Mouse (Mus musculus): ENCODE data around the gene Ppp1r9b. TPM values are rescaled to one million over a fixed set of nuclear protein-coding genes. Genes with fewer than 3 reads are reported as not detected.

Ppp1r9b gene
- total RNA-seq, 2 experiments from 2014 or later = 45.5 to 52.6 TPM

DNA sequence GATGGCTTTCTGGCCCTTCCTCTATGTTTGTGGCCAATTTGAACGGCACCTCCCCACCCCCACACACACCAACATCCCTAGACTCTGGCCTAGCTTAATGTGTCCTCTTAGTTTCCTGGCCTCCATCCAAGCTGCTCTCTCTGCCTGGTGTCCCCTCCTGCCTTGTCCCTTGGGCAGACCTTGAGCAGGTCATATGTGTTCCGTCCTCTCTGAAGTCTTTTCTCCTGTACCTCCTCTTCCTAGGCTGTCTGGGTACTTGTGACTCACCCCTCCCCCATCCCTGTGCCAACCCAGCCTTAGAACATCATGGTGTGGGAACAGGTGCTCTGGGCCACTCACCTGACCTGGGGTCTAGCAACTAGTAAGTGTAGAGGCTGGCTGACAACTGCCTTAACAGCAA lies 15.9 kb upstream of the Ppp1r9b start:
- no peak for DNase-seq (ENCODE audit: low spot score)
- intact Hi-C loops (cut with DNase I) = no loop called here

- intact Hi-C loops (cut with DNase I) = no loop called here
- no peak for DNase-seq (ENCODE audit: low spot score)
Observed at GRCm38 (mm10) chr11:94976199-94976598, 14.6 kb upstream of the Ppp1r9b start, which contains the start of gene Sgca. Gene Sgca, minus strand, starts transcription at chr11:94976327.

DNA sequence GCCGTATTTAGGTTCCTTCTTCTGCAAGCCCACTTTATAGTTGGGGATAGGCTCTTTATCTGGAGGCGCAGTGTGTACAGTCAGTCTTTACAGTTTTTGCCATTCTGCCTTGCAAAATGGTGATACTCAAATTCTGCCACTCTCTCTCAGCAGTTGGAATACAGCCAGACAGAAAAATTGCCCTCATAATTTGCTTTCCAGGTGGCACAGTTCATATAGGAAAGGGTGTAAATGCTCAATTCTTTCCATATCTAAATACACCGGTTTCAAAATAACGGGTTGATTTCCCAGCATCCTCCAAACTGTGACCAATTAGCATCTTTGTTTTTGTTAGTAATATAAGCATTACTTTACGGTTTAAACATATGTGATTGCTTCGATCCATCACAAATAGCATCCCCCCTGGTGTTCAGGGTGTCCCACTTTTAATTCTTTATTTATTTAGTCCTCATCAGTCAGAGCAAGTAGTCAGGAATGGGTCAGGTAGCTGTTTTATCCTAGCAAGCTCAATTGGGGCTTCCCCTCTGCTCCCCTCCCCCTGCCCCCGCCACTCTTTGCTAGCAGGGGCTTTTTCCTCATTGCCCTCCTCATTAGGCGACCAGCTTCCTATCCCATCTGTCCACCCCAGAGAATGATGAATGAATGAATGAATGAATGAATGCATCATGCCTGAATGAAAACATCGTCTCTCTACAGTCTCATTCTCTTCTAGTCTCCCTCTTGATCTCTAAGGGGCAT lies 12.5 kb upstream of the Ppp1r9b start:
- no peak for DNase-seq (ENCODE audit: low spot score)
- intact Hi-C loops (cut with DNase I) = loop anchor here (2.0 kb wide), 1 partner anchor 14 kb away; no protein-coding TSS in a partner anchor

DNA sequence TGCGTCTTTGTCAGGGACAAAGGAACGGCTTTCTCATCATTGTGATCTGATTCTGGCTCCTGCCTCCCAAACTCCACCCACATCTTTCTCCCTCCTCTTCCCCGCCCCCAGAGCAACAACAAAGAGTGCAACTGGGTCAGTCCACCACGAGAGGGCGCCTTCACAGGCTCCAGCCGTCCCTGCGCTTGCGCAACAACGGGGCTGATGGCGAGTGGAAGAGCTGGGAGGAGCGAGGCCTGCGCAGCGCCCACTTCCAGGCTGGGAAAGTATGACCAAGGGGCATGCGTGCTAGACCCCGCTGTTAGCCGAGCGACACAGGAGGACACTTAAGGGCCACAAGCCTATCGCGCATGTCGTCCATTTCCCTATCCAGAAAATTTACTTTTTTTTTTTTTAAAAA lies 11.9 kb upstream of the Ppp1r9b start:
- intact Hi-C loops (cut with DNase I) = loop anchor here (1.0 to 2.0 kb wide), 2 partner anchors 14 to 21 kb away; no protein-coding TSS in a partner anchor
- DNase-seq (ENCODE audit: low spot score) = peak; percentile 94

DNA sequence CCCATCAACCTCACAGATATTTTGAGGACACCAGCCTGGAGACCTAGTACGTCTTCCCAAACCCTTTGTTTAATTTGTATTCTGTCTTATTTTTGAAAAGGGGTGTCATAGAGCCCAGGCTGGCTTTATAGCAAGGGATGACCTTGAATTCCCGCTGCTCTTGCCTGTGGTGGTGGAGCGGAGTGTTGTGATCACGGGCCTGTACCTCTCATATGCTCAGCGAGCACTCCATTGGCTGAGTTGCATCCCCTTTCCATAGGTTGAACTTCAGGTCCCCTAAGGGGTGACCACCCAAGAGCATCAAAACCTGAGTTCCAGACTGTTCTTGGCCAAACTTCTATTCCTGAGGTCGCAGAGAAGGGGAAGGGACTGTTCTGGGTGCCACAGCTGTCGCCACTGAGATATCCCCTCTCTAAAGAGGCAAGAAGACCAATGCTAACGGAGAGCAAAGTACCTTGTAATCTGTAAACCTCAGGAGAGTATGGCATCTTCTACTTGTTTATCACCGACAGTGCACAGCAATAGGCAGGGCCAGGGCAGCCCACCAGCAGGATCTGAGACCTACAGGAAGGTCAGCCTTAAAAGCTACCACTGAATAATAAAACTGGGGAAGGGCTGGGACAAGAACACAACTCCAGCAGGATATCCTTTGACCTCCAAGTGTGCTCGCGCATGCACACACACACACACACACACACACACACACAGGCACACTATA lies 11.2 kb upstream of the Ppp1r9b start:
- DNase-seq (ENCODE audit: low spot score) = no peak
- intact Hi-C loops (cut with DNase I) = loop anchor here (1.0 to 2.0 kb wide), 2 partner anchors 13 to 21 kb away; no protein-coding TSS in a partner anchor

- no peak for DNase-seq (ENCODE audit: low spot score)
- intact Hi-C loops (cut with DNase I) = no loop called here
Observed at GRCm38 (mm10) chr11:94985140-94985539, 5.7 kb upstream of the Ppp1r9b start.

DNA sequence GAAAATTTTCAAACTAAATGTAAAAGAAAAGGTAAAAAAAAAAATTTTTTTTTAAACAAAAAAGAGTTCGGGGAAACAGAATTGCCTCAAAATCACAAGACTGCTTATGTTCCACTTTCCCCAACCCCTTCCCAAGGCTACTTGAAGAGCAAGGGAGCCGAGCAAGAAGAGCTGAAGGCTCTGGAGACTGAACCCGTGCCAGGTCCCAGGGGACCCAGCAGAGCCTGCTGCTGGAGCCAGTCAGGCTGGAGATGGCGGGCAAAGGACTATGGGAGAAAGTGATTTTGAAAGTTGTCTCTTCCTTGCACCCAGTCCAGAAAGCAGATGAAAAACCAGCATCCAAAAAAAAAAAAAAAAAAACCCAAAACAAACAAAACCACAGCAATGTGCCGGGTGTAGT lies 5.0 kb upstream of the Ppp1r9b start:
- intact Hi-C loops (cut with DNase I) = no loop called here
- DNase-seq (ENCODE audit: low spot score) = no peak

DNA sequence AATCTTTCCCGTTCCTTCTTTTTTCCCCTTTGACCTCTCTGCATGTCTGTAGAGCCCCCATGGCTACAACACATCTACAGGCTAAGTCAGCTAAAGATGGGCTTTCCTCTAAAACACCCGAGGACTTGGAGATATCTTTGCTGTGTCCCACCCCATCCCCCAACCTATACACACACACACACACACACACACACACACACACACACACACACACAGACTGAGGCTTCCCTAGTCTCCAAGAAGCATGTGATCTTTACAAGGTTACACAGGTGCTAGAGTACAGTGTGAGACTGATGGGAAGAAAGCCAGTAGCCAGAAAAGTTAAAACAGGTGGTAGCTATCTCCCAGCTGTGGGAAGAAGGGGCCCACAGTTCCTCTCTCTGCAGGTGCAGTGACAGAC lies 4.4 kb upstream of the Ppp1r9b start:
- intact Hi-C loops (cut with DNase I) = no loop called here
- no peak for DNase-seq (ENCODE audit: low spot score)

DNA sequence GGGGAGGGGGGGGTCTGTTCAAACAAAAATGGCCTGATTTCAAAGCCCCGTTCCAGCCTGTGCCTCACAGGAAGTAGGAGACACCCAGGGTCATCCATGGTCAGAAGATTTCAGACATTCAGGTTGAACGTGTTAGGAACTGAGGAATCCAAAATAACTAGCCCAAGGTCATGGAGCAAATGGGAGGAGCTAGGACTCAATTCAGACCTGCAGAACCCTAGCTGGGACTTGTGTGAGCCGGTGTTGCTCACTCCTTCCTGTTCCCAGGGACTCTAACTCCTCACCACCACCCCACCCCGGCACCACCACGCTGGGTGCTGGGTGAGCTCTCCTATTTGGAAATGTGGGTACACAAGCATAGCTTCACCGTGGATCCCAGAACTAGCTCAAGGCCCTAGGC lies 3.5 kb upstream of the Ppp1r9b start:
- intact Hi-C loops (cut with DNase I) = no loop called here
- DNase-seq (ENCODE audit: low spot score) = no peak

GRCm38 (mm10) chr11:94987851-94988250 lies 3.0 kb upstream of the Ppp1r9b start:
- no peak for DNase-seq (ENCODE audit: low spot score)
- intact Hi-C loops (cut with DNase I) = no loop called here

DNA sequence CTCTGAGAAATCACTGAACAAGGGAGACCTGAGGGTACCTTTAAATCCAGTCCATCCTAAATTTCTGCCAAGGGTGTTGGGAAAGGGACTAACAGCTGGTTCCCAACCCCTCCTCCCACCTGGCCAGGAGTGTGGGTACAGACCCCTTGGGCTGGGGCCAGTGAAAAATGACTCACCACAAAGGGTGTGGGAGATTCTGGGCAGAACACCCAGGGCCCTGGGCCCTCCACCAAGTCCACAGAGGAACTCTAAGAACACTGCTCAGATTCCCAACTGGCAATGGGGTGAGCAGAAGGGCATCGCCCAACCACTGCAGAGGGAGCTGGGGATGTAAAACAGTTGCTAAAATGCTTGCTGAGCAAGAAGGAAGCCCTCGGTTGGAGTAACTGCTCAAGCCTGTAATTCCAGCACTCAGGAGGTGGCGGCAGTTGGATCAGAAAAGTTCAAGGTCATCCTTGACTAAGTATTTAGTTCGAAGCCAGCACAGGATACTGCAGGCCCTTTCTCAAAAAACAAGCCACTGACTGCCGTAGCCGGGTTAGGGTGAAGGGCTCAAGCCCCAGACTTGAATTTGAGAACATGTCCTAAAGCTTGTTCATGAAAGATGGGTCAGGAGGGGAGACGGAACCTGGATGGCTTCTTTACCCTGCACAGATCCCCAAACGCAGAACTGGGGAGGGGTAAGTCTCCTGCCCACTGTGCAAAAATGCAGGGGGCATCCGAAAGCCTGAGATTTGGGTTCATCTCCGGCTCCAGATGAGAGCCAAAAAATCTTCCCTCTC lies 1.9 kb upstream of the Ppp1r9b start:
- no peak for DNase-seq (ENCODE audit: low spot score)
- intact Hi-C loops (cut with DNase I) = no loop called here

- peak; percentile 74 for DNase-seq (ENCODE audit: low spot score)
- intact Hi-C loops (cut with DNase I) = no loop called here
Observed at GRCm38 (mm10) chr11:94989562-94990017, 1.2 kb upstream of the Ppp1r9b start.

DNA sequence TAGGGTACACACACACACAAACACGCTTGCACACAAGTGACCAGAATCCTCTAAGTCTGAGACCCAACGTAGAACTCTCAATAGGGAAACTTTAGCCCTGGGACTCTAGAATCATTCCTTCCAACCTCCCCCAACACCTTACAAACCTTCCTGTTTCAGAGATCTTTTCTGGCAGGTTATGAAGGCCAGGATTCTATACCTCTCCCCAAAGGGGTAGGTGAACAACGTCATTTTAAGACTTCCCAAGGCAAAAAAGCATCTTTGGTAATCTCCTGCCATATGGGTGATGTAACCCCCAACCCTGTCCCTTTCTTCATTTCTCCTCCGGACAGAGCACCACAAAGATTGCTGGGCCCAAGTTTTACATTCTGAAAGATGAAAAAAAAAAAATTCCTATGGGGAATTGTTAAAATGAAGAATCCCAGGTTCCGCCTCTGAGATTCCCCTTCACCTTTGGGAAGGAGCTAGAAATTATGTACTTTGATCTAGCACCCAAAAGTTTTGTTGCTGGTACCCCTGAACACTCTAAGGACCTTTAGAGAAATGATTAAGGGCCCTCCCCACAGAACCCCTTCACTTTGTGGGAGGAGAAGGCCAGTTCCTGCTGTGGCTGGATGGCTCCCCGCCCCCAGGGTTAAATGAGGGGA lies 610 bp upstream of the Ppp1r9b start:
- intact Hi-C loops (cut with DNase I) = no loop called here
- DNase-seq (ENCODE audit: low spot score) = no peak

- DNase-seq (ENCODE audit: low spot score) = no peak
- intact Hi-C loops (cut with DNase I) = loop anchor here (2.0 kb wide), 1 partner anchor 13 kb away; no protein-coding TSS in a partner anchor
Observed at GRCm38 (mm10) chr11:94991641-94992479, 1.0 kb downstream of the Ppp1r9b start.

GRCm38 (mm10) chr11:94992480-94992753 lies 1.6 kb downstream of the Ppp1r9b start:
- intact Hi-C loops (cut with DNase I) = loop anchor here (2.0 kb wide), 1 partner anchor 14 kb away; no protein-coding TSS in a partner anchor
- no peak for DNase-seq (ENCODE audit: low spot score)

DNA sequence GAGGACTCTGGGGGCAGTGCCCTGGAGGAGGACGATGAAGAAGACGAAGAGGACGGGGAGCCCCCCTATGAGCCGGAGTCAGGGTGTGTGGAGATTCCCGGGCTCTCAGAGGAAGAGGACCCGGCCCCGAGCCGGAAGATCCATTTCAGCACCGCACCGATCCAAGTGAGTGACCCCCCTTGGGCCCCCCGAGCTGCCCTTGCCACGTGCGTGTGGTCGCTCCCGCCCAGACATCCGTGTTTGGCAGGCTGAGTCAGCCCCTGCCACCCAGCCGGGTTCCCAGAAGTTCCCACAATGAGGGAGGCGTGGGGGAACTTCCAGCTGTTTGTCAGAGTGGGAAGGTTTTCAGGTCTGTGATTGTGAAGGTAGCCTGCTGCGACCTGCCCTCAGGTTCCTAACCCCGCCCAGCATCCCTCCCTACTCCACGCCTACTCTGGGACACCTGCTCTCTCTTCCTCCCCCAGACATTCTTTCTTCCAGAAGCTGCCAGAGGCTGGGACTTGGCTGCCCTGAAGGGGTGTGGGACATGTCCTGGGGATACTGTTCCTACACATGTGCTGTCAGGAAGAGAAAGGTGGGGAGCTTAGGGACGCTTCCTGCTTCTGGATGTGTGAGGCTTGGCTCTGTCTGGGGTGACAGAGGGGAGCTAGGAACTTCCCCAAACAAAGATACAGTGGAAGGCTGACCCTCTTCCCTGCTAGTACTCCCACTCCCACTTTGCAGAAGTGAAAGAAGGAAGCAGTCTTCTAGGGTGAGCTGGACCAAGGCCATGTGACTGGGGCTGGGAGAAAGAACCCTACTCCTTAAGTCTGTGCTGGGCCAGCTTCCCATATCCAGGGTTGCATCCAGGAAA lies 2.1 kb downstream of the Ppp1r9b start:
- DNase-seq (ENCODE audit: low spot score) = no peak

DNA sequence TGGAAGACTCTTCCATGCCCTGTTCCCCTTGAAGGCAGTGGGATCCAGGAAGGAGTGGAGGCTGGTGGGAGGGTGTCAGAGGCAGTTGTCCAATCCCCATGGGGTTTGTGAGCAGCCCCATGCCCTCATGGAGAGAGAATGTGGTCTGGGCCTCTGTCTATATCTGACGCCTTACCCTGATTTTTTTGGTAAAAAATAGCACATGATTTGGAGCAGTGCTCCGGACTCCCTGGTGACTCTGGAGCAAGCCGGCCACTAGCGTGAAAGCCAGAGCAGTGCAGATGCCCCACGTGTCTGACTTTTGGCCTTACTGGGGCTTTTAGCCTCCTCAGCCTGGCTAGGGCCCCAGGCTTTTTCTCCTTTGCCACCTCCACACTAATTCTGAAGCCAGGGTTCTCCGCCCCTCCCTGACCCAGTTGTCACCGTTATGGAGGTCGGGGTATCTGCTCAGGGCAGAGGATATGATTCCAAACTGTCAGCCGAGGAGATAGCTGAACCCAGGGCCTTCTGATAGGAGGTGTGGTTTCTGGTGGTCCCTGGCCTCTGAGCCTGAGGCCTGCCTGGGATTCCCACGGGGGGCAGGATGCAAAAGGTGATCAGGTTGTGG lies 3.5 kb downstream of the Ppp1r9b start:
- DNase-seq (ENCODE audit: low spot score) = no peak
- intact Hi-C loops (cut with DNase I) = no loop called here

More for the DNA sequence above, 2.1 kb downstream of the Ppp1r9b start:
- intact Hi-C loops (cut with DNase I) = loop anchor here (2.0 kb wide), 1 partner anchor 14 kb away; no protein-coding TSS in a partner anchor

Data from heart, postnatal 25 days (tissue).